Mouse (Mus musculus) small intestine, adult 2 months (tissue): ENCODE results near the gene Gm20379.

Experiments
- CTCF ChIP-seq: fragments of 200-500 bp; IDR thresholded peaks from 2 replicates; pipeline ENCODE4 v1.5.1; 2012; ENCODE audit warnings: low read depth, mild to moderate bottlenecking, control low read depth, inconsistent platforms, low read length, moderate library complexity, mixed read lengths; ENCODE audit not compliant: insufficient replicate concordance, insufficient read length; ENCODE audit errors: extremely low read depth
- POLR2A ChIP-seq: fragments of 200-500 bp; IDR thresholded peaks from 2 replicates; pipeline ENCODE4 v1.6.1; 2012; ENCODE audit warnings: low read depth, mild to moderate bottlenecking, control low read depth, inconsistent platforms, low read length, moderate library complexity

DNA sequence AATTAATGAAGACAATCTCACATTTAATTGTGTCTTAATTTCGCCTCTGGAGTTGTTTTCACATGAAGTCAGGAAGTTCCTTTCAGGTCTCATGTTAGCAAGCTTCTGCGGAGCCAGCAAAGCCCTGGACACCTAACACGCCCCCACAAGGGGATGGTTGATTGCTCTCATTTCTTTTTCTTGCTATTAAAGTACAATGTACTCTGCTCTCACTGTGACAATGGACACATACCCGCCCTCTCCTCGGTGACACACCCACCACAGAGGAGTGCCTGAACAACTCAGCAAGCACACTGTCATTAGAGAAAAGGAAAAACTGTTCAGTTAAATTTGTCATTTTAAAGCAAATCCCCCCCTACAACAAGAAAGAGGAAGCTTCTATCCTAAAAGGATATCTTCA is 40.6 kb downstream of the Gm20379 start:
- TF ChIP-seq POLR2A = no peak
- TF ChIP-seq CTCF = no peak
